Mouse (Mus musculus): ENCODE data around the gene Ints2. TPM values are rescaled to one million over a fixed set of nuclear protein-coding genes. Genes with fewer than 3 reads are reported as not detected.

The Ints2 gene
- polyA plus RNA-seq (2014; fragmentation: Illumina TruSeq; extraction: RNeasy Lipid Tissue Mini Kit (QIAGEN cat#74804); ENCODE audit: low replicate concordance): 18.1 TPM

DNA sequence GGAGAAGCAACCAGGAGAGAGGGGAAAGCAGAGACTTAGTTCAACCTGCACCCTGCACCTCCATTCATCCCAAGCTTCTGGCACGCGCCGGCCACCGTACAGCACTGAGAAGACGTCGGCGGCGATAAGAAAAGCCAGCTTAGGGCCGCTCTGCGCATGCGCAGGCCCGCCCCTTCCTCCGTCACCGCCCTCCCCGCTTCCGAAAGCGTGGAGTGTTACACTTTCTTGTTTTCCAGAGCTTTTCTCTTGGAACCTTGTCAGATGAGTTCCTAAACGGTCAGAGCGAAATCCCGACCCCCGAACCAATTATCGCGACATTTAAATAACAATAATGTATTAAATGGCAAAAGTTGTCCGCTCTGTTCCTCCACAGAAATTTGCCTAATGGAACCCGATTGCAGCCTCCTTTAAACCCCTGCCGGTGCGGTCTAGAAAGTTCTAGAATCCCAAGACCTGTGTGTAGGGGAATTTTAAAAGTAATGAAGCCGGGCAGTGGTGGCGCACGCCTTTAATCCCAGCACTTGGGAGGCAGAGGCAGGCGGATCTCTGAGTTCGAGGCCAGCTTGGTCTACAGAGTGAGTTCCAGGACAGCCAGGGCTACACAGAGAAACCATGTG is at the start of gene Ints2:
Gene Ints2 (minus strand): TSS at position 116 of the 617 bp plus-strand sequence.

DNA sequence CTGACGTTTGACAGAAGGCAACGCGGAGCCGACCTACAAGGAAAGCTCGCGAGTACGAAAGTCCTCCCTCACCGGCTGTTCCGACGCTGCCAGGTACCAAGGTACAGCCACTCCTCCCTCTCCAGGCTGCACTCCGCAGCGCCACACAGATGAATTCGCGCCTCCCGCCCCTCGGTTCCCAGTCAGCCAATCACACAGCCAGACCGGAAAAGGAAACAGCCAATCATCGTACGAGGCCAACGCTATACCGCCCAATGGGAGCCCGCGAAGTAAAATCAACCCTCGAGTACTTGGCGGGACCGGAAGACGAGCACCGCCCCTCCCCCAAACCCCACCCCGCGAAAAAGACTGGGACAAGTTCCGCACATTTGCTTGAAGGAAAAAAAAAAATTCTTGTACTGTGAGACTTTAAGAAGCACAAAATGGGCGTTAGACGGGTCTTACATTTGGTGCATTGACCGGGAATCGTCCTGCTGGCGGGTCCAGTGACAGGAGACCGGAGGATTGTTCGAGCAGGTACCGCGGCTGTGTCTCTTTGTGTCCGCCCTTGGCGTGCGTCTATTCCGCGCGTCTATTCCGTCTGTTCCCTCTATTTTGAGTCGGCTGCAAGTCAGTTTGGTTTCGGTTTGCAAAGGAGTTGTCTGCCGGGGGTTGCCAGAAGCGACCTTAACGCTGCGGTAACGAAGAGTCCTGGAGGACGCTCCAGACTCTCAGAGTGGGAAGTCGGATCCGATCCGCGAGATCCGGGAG is 56.2 kb downstream of the Ints2 start, which contains the start of gene Brip1:
Gene Brip1 (minus strand): TSS at position 157 of the 750 bp plus-strand sequence.

Other genes with a start within 250 kb of the Ints2 start
- 6.1 TPM for gene Brip1, start 56.4 kb downstream of the Ints2 start, polyA plus RNA-seq (2014; fragmentation: Illumina TruSeq; extraction: RNeasy Lipid Tissue Mini Kit (QIAGEN cat#74804); ENCODE audit: low replicate concordance)
- 120 TPM for gene Med13, start 100.0 kb upstream of the Ints2 start, polyA plus RNA-seq (2014; fragmentation: Illumina TruSeq; extraction: RNeasy Lipid Tissue Mini Kit (QIAGEN cat#74804); ENCODE audit: low replicate concordance)
- gene Rnft1, start 227.1 kb upstream of the Ints2 start, polyA plus RNA-seq (2014; fragmentation: Illumina TruSeq; extraction: RNeasy Lipid Tissue Mini Kit (QIAGEN cat#74804); ENCODE audit: low replicate concordance): 92.9 TPM

Measured in small intestine, adult 10 weeks (tissue).